8 mouse cellular contexts compared by ENCODE assay signal in the genomic region with DNA sequence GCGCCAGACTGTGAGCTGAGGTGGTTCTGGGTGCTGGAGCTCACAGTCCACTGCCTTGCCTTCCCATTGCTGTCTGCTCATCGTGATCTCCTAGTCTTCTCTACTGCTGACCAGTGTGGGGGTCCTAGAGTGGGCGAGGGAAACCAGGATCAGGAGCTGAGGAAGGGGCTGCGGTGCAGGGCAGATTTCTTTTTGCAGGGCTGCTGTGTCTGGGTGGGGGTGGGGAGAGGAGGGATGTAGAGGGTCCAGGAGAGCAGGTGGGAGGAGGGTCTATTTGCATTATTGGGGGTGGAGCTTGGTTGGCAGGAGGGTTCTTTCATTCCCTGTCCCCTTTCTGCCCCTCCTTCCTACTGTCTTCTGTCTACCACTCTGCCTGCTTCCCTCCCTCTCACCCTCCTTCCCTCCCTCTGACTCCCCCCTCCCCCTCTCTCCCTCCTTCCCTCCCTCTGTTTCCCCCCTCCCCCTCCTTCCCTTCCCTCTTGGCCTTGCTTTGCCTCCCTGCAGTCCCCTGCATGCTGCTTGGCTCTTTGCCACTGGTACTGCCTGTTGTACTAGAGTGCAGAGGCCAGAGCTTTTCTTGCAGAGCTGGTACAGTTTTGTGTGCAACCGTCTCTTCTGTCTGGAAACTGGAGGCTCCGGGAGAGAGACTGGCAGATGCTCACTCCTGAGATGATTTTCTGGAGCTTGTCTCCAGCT. TPM values are rescaled to one million over a fixed set of nuclear protein-coding genes. Genes with fewer than 3 reads are reported as not detected.
DNase-seq lines count a peak whose midpoint lies in the region; ATAC-seq lines count a peak whose summit lies in the region.

No protein-coding gene starts in this region.

- peak; percentile 86 for ATAC-seq in forebrain, embryonic 13.5 days
- ATAC-seq in lung, embryonic 16.5 days (ENCODE audit: low read depth) = peak; percentile 75

- DNase-seq in left cerebral cortex, adult 11 months (ENCODE audit: low spot score) = peak; percentile 42
- DNase-seq in left cerebral cortex, adult 8-10 months (ENCODE audit: low spot score in 2 of 2) = no peak
- peak; percentile 91 for DNase-seq in brain, adult 2 months (ENCODE audit: low read depth, low spot score)
- peak; percentile 69 to 77 for DNase-seq in kidney, adult 8-10 months
- DNase-seq in right cerebral cortex, postnatal 4 days = peak; percentile 43
- no peak for DNase-seq in thymus, postnatal 0 days (ENCODE audit: low spot score)

- H3K36me3 ChIP-seq in forebrain, embryonic 13.5 days (ENCODE audit: poor library complexity, severe bottlenecking) = peaks cover 16% of the 10 kb centered on the region
- H3K36me3 ChIP-seq in lung, embryonic 16.5 days (ENCODE audit: control insufficient read depth, insufficient read depth, low read length) = no peaks in the 10 kb centered on the region; the same call in 1 of the 2 replicates

- no peaks in the 10 kb centered on the region for H3K27me3 ChIP-seq in forebrain, embryonic 13.5 days
- no peaks in the 10 kb centered on the region for H3K27me3 ChIP-seq in lung, embryonic 16.5 days (ENCODE audit: control insufficient read depth, insufficient read depth, low read depth, low read length)

- H3K27ac ChIP-seq in forebrain, embryonic 13.5 days = peak overlapping the region; percentile 91
- H3K27ac ChIP-seq in lung, embryonic 16.5 days (ENCODE audit: low read length) = peak overlapping the region; percentile 28; the same call in 1 of the 2 replicates

- 6% methylated on average over 6 of the region's 6 CpGs for WGBS in forebrain, embryonic 13.5 days
- 12% methylated on average over 6 of the region's 6 CpGs for WGBS in lung, embryonic 16.5 days

- peak overlapping the region; percentile 52 for H3K9ac ChIP-seq in forebrain, embryonic 13.5 days
- H3K9ac ChIP-seq in lung, embryonic 16.5 days (ENCODE audit: low read length) = no peak overlapping the region

- no peaks in the 10 kb centered on the region for H3K9me3 ChIP-seq in forebrain, embryonic 13.5 days (replicated peaks)
- no peaks in the 10 kb centered on the region for H3K9me3 ChIP-seq in lung, embryonic 16.5 days (ENCODE audit: control insufficient read depth, low read length)

- H3K4me1 ChIP-seq in forebrain, embryonic 13.5 days = peaks cover 98% of the 10 kb centered on the region
- peaks cover 63% of the 10 kb centered on the region for H3K4me1 ChIP-seq in lung, embryonic 16.5 days (replicated peaks; ENCODE audit: control insufficient read depth, insufficient read depth, low read length)

- H3K4me3 ChIP-seq in forebrain, embryonic 13.5 days = peak overlapping the region; percentile 8; the same call in 1 of the 2 replicates
- H3K4me3 ChIP-seq in lung, embryonic 16.5 days (ENCODE audit: low read length) = no peak overlapping the region

- H3K4me2 ChIP-seq in forebrain, embryonic 13.5 days = peak overlapping the region; percentile 44
- no peak overlapping the region for H3K4me2 ChIP-seq in lung, embryonic 16.5 days (ENCODE audit: low read depth, low read length)

RNA-seq across cellular contexts. Expression of a gene that starts 28.9 kb away (rescaled TPM):
- total RNA-seq in left cerebral cortex, adult 8-10 months (2022) = 100 to 1,000 TPM; 171 to 199 (median 187) TPM
- polyA plus RNA-seq in forebrain, embryonic 13.5 days (2015; fragmentation: Nextera tagmentation; extraction: Ambion mirVana) = 168 and 173 TPM in 2 replicates
- 49.5 and 61.7 TPM in 2 replicates for polyA plus RNA-seq in lung, embryonic 16.5 days (2015; fragmentation: Nextera tagmentation; extraction: Ambion mirVana)
- 93.6 and 106 TPM in 2 replicates for polyA plus RNA-seq in thymus, postnatal 0 days (2015; fragmentation: Nextera tagmentation; extraction: Ambion mirVana)

Comparison
In these comparisons a context has a peak if more than half of its experiments do, and no peak if none do; other contexts are left out.
1. DNase-seq: peak in left cerebral cortex, adult 11 months (single experiment), brain, adult 2 months (single experiment), kidney, adult 8-10 months (2 of 2) and right cerebral cortex, postnatal 4 days (single experiment); none in left cerebral cortex, adult 8-10 months (0 of 2) and thymus, postnatal 0 days (single experiment).